Mouse (Mus musculus): Measurements from ENCODE around the gene Hvcn1. TPM values are rescaled to one million over a fixed set of nuclear protein-coding genes. Genes with fewer than 3 reads are reported as not detected.

The Hvcn1 gene
- polyA plus RNA-seq, 1 experiment, result 5.9 TPM

DNA sequence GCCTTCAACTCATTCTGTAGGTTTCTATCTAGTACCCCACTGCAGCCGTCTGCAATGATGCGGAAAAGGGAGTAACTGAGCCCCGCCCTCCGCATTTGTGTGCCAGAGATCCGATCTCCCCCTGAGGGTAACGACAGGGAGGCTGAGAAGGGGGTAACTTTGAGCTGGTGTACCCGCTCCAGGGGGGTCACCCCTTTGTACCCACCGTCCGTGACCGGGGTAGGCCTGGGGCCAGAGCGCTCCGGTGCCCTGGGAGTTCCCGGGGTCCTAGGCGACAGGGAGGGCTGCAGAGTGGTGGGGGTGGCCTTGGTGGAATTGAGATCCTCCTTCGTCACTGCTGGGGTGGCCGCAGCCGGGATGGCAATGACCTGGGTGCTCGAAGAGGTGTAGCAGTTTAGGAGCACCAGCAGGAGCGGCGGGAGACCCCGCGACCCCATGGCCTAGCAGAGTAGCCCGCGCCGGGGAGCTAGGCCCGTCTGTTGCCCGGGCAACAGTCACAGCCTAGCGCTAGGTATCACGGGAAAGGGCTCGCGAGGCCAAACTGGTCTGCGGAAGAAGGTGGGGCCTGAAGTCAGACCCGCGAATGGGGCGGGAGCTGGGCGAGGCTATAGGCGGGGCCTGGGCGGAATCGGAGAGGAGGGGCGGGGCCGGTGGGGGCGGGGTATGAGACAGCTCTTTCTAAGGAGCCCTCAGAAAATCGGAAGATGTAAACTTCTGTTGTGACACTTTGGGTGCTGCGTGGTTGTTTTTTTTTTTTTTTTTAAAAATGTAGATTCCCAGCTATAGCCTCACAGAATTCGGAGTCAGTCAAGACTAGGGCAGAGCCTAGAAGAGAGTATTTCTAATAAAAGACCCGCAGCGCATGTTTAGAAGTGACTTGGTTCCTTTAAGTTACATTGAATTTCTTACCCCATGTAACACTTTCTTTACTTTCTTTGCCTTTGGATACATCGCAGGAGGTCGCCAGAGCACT is 57.6 kb downstream of the Hvcn1 start, which contains the start of gene Tctn1:
TSS of gene Tctn1 (minus strand) at position 528 of the 973 bp plus-strand sequence.
- DNase-seq (ENCODE audit: extremely low spot score in 1 of 2, low spot score in 1 of 2), result peak; percentile 57 to 85

DNA sequence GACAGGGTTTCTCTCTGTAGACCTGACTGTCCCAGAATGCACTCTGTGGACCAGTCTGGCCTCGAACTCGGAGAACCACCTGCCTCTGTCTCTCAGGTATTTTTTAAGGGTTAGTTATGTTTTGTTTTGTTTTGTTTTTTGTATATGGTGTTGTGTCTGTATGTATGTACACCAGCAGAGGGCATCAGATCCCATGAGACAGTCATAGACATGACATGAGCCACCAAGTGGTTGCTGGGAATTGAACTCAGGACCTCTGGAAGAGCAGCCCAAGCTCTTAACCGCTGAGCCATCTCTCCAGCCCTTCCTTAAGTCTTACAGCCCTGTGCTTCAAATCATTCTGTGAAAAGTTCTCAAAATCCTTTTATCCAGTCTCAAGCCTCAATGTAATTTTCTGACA is 58.6 kb downstream of the Hvcn1 start:
- no peak for DNase-seq (ENCODE audit: extremely low spot score in 1 of 2, low spot score in 1 of 2)

DNA sequence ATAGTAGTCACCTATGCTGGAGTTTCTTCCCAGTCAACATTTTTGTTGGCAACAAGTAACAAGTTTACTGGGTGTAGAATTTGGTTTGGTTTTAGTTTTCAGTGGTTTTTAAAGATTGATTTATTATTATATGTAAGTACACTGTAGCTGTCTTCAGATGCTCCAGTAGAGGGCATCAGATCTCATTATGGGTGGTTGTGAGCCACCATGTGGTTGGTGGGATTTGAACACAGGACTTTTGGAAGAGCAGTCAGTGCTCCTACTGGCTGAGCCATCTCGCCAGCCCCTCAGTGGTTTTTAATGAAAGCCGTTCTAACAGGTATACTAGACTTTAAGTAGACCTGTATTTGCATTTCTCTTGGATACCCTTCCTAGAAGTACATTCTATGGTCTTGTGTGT is 59.3 kb downstream of the Hvcn1 start:
- DNase-seq (ENCODE audit: extremely low spot score in 1 of 2, low spot score in 1 of 2), result no peak

DNA sequence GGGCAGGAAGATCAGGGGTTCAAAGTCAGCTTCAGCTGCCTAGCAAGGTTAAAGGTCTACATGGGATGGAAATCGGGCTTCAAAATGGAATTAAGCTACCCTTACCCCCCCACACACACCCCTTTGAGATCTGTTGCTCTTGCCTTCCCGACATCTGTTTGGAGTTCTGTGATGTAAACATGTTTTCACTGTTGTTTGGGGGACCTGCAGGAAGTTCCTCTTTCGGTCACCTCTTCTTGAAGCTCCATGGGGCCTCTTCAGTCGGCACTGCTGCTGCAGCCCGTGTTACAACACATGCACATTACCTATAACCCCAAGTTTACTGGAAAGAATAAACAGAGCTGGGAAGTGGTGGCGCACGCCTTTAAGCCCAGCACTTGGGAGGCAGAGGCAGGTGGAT is 60.5 kb downstream of the Hvcn1 start:
- no peak for DNase-seq (ENCODE audit: extremely low spot score in 1 of 2, low spot score in 1 of 2)

DNA sequence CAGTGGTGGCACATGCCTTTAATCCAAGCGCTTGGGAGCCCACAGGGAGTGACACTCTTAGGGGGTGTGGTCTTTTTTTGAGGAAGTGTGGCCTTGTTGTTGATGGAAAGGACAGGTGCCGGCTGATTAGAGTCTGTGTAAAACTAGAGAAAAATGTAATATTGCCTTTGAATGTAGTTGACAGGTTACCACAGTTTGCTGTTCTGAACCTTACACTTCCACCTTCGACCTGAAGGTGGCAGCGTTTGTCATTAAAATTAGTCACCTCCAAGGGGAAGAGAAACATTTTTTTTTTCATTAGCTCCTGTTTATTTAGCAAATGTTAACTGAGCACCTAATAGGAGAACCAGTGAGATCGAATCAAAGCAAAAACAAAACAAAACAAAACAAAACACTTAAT is 61.3 kb downstream of the Hvcn1 start:
- peak in 1 of 2 experiments; percentile 89 for DNase-seq (ENCODE audit: extremely low spot score in 1 of 2, low spot score in 1 of 2)

DNA sequence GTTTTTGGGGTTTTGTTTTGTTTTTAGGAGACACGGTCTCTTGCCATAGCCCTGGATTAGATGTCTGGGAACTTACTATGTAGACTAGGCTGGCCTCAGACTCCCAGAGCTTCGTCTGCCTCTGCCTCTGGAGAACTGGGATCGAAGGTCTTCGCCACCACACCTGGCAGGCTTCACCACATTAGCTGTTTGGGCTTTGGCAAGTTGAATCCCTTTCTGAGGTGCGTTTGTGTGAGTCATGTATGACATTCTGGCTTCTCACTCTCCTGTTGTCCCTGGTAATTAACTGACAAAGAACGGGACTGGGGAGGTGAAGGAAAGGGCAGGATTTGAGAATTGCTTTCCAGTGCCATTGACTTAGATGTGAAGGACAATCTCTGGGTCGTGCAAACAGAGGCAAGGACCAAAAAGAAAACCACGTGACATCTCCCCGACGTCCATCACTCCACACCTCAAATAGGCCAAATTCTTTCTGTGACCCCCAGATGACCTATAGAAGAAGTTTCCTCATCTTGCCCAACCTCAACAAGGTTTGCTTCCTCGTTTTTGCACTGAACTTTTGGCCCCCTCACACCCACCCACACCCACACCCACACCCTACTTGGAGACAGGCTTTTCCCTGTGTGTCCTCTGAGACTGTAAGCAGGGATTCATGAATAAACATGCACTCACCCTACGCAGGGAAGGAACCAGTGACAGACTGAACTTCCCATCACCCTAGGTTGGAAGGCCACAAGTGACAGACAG is 62.4 kb downstream of the Hvcn1 start:
- no peak for DNase-seq (ENCODE audit: extremely low spot score in 1 of 2, low spot score in 1 of 2)

DNA sequence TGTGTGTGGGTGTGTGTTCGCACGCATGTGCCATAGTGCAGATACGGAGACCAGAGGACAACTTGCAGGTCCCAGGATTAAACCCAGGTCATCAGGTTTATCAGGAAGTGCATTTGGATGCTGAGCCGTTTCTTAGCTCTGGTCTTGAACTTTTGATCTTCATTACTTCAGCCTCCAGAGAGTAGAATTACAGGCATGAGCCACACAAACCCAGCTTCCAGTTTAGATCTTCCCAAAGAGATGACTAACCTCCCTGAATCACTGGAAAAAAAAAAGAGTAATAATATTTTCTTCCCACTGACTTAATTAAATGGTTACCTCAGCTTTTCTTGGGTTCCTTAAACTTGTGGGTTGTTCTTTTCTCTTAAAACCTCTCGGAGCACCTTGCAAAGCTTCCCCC is 66.2 kb downstream of the Hvcn1 start:
- DNase-seq (ENCODE audit: extremely low spot score in 1 of 2, low spot score in 1 of 2), result no peak

DNA sequence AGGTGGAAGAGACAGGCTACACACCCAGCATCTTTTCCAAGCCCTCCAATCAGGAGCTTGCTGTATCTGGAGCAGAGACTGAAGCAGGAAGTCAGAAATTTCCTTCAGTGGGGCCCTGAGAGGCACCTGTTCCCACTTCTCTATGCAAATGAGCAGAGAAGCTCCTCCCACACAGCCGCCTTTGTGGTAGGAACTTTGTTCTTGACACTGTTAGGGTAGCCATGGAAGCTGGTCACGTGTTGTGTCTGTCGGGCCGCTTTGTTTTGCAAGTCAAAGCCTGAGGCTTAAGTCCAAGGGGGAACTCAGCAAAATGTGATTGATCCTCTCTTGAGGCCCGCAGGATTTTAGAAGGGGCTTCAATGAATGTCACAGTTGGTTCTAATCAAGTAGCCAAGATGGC is 68.2 kb downstream of the Hvcn1 start:
- DNase-seq (ENCODE audit: extremely low spot score in 1 of 2, low spot score in 1 of 2), result no peak

DNA sequence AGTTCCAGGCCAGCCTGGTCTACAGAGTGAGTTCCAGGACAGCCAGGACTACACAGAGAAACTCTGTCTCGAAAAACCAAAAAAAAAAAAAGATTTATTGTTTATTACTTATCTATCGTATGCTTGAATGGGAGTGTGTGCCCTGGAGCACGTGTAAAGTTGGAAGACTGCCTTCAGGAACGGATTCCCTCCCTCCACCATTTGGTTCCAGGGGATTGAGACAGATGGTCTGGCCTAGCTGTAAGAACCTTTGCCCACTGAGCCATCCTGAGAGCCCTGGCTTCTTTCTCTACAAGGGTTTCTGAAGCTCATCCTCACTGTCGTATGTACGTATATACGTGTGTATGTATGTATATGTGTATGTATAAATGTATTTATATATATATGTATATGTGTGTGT is 72.3 kb downstream of the Hvcn1 start:
- DNase-seq (ENCODE audit: extremely low spot score in 1 of 2, low spot score in 1 of 2), result no peak

DNA sequence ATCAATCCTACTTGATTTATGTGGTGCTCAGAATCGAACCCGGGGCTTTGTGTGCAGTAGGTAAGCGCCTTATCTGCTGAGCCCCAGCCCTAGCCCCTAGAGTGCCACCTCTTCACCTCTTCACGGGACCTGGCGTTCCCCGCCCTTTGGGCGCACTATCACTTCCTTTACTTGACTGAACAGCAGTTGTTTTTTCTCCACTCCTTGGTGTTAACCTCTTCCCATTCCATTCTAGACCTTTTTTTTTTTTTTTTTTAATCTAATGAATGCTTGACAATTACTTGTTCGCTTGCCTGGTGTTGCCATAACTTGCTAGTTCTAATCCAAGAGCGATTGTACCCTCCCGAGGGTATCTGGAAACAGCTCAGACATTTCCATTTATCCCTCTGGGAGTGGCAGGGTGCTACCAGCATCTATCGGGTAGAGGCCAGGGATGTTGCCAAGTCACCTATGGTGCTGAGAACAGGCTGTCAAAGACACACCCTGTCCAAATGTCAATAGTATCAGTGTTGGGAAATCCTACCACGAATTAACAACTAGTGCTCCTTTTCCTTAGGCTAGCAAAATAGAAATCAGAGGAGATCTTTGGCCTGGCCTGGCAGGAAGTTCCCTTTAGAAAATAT is 73.3 kb downstream of the Hvcn1 start:
- no peak for DNase-seq (ENCODE audit: extremely low spot score in 1 of 2, low spot score in 1 of 2)

DNA sequence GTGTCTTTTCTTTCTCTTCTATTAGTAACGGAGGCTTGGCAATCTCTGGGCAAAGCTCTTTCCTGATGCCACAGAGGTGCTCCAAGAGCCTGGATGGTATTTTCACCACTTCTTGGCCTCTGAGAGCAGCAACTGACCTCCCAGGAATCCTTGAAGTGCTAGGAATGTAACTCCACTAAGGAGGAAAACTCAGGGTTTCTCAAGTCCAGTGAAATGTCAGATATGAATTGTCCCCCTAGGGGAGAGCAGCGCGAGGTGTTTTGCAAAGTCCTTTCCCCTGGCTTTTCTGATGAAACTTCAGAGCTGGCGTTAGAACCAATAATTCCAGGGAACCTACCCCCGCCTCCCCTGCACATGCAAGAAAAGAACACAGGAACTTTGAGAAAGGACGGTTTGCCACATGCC is 73.8 kb downstream of the Hvcn1 start:
- no peak for DNase-seq (ENCODE audit: extremely low spot score in 1 of 2, low spot score in 1 of 2)

DNA sequence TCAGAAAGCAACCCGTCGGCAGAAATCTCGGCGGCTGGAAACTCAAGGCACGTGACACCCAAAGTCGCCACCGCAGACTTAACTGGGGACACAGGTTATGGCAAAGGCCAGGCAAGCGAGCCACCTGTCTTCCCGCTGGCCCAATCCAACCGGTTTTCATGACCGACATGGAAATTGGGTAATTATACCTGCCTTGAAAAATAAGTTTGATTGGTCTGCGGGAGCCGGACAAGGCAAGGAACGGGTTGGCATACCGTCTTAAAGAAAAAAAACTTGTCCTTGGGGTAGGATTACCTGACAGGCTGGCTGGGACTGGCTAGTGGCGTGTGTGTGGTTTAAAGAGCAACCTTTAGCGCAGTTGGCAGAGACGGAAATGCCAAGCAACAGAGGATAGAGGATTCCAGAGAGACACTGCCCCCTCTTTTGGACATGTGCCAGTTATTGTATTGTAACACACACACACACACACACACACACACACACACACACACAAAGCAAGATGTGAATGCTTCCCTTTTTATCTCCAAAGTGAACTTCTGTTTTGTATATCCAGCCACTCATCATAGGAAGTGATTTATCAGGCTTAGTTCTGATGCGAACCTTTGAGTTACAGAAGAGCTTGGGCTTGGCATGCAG is 74.3 kb downstream of the Hvcn1 start:
- no peak for DNase-seq (ENCODE audit: extremely low spot score in 1 of 2, low spot score in 1 of 2)

DNA sequence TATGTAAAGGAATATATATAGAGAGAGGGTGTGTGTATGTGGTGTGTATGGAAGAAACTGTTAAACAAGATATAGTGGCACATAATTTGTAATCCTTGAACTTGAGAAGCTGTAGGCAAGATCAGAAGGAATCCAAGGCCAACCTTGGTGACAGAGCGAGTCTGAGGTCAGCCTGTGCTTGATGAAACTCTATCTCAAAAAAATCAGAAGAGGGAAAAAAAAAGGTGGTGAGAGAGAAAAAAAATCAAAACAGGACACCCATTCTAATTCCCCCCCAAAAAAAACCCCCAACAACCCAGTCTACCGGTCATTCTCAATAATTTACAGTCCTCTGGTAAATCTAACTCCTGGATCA is 77.2 kb downstream of the Hvcn1 start:
- DNase-seq (ENCODE audit: extremely low spot score in 1 of 2, low spot score in 1 of 2), result no peak

DNA sequence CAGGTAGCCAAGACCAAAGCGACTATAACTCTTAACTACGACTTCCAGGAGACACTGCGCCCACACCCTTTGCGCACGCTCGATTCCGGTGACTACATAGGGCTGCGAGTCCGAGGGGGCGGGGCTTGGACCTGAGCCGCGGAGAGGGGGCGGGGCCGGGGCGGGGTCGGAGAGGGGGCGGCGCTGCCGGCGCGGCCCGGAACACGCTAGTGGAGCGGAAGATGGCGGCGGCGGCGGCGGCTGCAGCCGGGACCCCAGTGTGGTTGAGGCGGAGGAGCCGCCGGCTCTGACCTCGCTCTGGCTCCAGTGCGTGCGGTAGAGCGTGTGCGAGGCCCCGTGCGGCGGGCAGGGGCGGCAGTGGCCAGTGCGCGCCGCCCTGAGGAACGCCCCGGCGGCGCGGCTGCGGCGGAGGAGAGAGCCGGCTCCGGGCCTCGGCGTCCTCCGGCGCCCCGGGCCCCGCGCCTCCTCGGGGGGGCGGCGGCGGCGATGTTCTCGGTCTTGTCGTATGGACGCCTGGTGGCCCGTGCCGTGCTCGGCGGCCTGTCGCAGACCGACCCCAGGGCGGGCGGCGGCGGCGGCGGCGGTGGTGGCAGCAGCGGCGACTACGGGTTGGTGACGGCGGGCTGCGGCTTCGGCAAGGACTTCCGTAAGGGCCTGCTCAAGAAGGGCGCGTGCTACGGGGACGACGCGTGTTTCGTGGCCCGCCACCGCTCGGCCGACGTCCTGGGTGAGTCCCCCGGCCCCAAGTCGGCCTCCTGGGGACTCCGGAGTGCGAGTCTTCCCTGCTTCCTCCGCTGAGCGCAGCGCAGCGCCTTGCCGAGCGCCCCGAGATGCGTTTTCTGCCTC is 77.8 kb downstream of the Hvcn1 start, which contains the start of gene Pptc7:
TSS of gene Pptc7 (plus strand) at position 183 of the 846 bp plus-strand sequence.
- DNase-seq (ENCODE audit: extremely low spot score in 1 of 2, low spot score in 1 of 2), result peak; percentile 75 to 91

DNA sequence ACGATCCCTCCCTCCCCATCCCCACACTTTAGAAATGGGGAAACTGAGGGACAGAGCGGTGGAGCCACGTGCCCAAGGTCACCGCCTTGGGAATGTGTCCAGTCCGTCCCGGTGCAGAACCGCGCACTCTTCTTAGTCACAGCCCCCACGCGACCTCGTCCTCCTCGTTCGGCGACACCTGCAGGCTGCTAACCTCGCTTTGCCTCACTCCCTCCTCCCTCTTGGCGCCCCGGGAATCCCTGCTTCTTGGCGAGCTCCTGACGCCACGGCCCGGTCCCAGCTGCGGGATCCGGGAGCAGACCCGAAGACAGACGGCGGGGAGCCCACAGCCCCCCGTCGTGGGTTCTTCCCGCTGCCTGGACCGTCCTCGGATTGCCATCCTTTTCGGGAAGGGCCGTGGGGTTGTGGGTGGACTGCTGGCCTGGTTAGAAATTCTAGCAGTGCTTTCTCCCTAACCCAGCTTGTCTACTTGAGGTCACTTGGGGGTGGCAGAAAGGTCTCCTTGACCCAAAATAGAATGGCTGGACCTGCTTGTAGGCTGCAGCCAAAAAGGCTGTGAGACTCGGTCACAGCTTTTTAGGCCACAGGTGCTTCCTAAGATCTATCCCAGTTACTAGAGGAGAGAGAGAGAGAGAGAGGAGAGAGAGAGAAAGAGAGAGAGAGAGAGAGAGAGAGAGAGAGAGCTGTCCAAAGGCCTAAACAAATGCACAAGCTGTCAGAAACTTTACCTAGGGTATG is 78.6 kb downstream of the Hvcn1 start:
- peak in 1 of 2 experiments; percentile 47 for DNase-seq (ENCODE audit: extremely low spot score in 1 of 2, low spot score in 1 of 2)

DNA sequence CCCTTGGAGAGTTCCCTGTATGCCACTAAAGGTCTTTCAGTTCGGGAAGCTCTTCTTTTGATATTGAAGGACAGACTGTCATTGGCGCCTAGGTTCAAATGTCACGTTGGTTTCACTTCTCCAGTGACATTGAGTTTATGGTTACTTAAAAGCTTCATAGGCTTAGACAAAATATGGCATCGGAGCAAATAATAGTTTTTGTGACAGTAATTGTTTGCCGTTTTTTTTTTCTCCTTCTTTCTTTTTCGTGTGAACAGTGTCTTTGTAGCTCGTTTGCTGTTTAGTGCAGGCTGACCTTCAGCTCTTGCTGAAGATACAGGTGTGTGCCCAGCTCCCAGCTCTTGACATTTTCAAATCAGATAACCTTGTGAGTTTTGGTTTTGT is 79.2 kb downstream of the Hvcn1 start:
- no peak for DNase-seq (ENCODE audit: extremely low spot score in 1 of 2, low spot score in 1 of 2)

DNA sequence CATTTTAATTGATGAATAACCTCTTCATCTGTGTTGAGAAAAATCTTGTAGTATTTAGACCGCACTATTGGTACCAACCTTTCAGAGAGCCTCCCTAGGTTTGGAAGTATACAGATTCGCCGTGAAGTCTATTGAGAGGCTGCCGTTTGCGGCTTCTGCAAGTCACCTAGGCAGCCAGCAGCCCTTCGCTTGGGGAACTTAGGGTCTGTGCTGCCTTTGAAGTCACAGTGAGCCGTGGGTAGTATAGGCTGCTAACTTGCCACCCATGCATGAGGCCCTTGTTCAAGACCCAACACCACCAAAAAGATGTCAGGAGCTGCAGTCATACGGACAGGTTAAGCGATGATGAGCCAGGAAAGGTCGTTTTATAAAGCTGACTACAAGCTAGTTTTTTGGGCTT is 79.6 kb downstream of the Hvcn1 start:
- DNase-seq (ENCODE audit: extremely low spot score in 1 of 2, low spot score in 1 of 2), result no peak

DNA sequence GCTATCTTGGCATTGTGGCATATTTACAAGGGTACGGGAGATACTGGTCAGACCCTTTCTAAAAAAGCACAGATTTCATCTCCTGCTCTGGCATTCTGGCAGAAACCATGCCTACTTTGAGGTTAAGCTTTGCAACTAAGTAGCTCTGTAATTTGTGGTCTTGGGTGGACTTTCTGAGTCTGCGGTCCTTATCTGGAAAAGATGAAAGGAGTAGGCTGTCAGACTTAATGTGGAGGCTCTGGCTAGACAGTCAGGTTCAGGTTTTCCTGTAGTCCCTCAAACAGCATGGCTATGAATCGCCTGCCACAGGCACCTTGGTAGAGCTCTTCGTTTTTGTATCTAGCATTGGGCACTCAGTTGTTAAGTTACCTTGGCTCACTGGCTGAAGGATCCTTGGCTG is 80.4 kb downstream of the Hvcn1 start:
- DNase-seq (ENCODE audit: extremely low spot score in 1 of 2, low spot score in 1 of 2), result no peak

DNA sequence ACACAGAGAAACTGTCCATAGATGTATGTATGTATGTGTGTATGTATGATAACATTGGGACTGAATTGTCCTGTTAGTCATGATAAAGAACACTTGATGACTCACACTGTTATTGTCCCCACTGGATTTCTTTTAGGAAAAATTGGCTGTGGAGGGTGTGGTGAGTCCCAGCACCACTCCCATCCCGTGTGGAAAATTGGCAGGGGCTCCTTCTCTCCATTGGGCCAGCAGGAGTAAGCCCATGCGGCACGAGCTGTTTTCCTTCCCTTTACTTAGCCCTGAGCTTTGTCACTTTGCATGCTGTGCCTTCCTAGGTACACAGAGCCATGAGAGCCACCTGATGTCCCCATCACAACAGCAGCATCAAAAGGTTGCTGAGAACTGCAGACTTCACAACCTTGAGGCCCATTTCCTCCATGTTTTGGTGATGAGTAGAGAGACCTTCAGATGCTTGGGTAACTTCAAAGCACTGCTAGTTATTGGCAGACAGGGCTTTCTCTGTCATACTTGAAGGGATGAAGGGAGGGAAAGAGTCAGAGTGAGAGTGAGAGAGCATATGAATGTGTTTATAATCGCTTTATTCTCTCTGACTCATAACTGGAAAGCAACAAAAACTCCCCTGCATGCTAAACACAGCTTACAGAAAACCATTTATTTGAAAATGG is 81.7 kb downstream of the Hvcn1 start:
- no peak for DNase-seq (ENCODE audit: extremely low spot score in 1 of 2, low spot score in 1 of 2)

All from frontal cortex, adult 2 months (tissue).